Mouse (Mus musculus): ENCODE data around the gene Tmem156. TPM values are rescaled to one million over a fixed set of nuclear protein-coding genes. Genes with fewer than 3 reads are reported as not detected.

The Tmem156 gene
- 0.26 and 0.71 TPM in 2 replicates for polyA plus RNA-seq (2015; fragmentation: Nextera tagmentation; extraction: Ambion mirVana)

DNA sequence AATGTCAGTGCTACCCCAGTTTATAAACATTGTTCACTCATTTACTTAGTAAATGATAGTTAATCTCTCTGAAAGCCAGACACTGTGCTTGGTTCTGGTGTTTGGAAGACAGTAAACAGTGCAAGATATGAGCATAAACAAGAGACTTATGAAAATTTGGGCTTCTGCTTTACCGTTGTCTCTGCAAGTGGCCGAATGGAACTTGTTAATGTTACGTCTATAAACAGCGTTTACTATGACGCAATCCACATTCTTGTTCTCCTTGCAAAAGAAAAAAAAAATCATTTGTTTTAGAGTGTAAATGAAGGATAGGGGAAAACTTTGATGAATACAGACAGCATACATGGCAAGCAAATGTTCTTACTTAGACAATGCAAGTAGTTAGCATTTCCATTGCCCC lies at the start of gene Tmem156:
Gene Tmem156, minus strand, starts transcription at position 212 of the 400 bp plus-strand sequence.
- no peaks in the 10 kb centered on the region for H3K36me3 ChIP-seq (ENCODE audit: control insufficient read depth, insufficient read depth)
- no peaks in the 10 kb centered on the region for H3K27me3 ChIP-seq (ENCODE audit: control insufficient read depth, insufficient read depth, low read length)
- no peak within 1 kb of the TSS for H3K27ac ChIP-seq (ENCODE audit: low read length)
- peak within 1 kb of the TSS; percentile 4; the same call in 1 of the 2 replicates for H3K4me3 ChIP-seq (ENCODE audit: low read length)
- no peak within 1 kb of the TSS for H3K9ac ChIP-seq (ENCODE audit: low read length)
- WGBS, result 68% methylated on average over 5 of the region's 5 CpGs
- no peaks in the 10 kb centered on the region for H3K4me1 ChIP-seq (ENCODE audit: control insufficient read depth, insufficient read depth, low read length)
- H3K4me2 ChIP-seq (ENCODE audit: low read depth, low read length), result no peak within 1 kb of the TSS
- H3K9me3 ChIP-seq (replicated peaks; ENCODE audit: control insufficient read depth, low read length), result no peaks in the 10 kb centered on the region
- ATAC-seq (replicated peaks; ENCODE audit: extremely low read depth, insufficient read depth, low FRiP score), result no peak

DNA sequence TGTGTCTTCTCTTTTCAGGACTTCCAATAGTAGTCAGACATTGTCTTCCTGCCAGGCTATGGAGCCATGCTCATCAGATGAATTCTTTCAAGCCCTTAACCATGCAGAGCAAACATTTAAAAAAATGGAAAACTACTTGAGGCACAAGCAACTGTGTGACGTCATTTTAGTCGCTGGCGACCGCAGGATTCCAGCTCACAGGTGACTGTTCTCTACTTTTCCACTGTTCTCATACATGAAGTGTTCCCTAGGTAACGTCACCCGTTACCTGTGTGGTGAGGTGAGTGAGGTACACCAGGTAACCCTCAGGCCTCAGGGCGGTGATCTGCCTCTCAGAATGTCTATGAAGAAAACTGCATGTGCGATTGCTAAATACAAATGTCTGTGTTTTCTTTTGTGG lies 49.3 kb upstream of the Tmem156 start:
- Histone ChIP-seq H3K4me3 (ENCODE audit: low read length) (no peak overlapping the region), H3K36me3 (ENCODE audit: control insufficient read depth, insufficient read depth) (peaks cover 8% of the 10 kb centered on the region), H3K9me3 (replicated peaks; ENCODE audit: control insufficient read depth, low read length) (no peaks in the 10 kb centered on the region), H3K4me1 (ENCODE audit: control insufficient read depth, insufficient read depth, low read length) (no peaks in the 10 kb centered on the region), H3K9ac (ENCODE audit: low read length) (no peak overlapping the region), H3K27ac (ENCODE audit: low read length) (no peak overlapping the region), H3K27me3 (ENCODE audit: control insufficient read depth, insufficient read depth, low read length) (no peaks in the 10 kb centered on the region), H3K4me2 (ENCODE audit: low read depth, low read length) (no peak overlapping the region)
- ATAC-seq (replicated peaks; ENCODE audit: extremely low read depth, insufficient read depth, low FRiP score), result no peak
- 82% methylated on average over 8 of the region's 8 CpGs for WGBS

DNA sequence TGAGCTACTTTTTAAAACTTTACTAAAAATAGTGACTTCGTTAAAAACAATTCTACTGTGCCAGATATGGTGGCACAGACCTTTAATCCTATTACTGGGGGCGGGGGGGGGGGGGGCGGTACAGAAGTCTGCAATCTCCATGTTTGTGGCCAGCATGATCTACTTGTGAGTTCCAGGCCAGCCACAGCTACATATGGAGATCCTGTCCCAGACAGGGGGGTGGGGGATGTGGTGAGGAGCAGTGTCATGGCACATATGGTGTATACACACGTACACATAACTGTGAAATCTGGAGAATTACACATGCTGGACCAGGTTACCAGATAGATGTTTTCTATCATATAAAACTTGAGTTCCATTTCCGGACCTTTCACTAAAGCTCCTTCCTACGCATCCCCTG lies 45.1 kb upstream of the Tmem156 start:
- Histone ChIP-seq H3K4me2 (ENCODE audit: low read depth, low read length) (no peak overlapping the region), H3K9me3 (replicated peaks; ENCODE audit: control insufficient read depth, low read length) (no peaks in the 10 kb centered on the region), H3K9ac (ENCODE audit: low read length) (no peak overlapping the region), H3K27me3 (ENCODE audit: control insufficient read depth, insufficient read depth, low read length) (no peaks in the 10 kb centered on the region), H3K4me1 (ENCODE audit: control insufficient read depth, insufficient read depth, low read length) (no peaks in the 10 kb centered on the region), H3K36me3 (ENCODE audit: control insufficient read depth, insufficient read depth) (no peaks in the 10 kb centered on the region), H3K4me3 (ENCODE audit: low read length) (no peak overlapping the region), H3K27ac (ENCODE audit: low read length) (no peak overlapping the region)
- 79% methylated on average over 6 of the region's 6 CpGs for WGBS
- no peak for ATAC-seq (replicated peaks; ENCODE audit: extremely low read depth, insufficient read depth, low FRiP score)

DNA sequence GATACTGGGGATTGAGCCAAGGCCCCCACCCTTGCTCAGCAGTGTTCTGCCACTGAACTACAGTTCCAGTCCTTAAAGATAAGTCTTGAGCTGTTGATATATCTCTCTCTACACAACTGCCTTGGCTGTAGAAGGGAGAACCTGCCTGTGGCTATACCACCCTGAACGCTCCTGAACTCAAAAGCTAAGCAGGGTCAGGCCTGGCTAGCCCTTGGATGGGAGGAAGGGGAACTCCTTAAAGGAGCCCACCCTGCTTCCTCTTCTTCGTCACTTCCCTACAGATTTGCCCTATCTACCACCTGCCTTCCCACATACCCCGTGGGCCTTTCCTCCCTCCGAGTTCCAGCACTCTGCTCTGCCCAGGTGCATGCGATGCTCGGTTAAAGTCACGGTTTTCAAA lies 44.2 kb upstream of the Tmem156 start:
- no peaks in the 10 kb centered on the region for H3K27me3 ChIP-seq (ENCODE audit: control insufficient read depth, insufficient read depth, low read length)
- H3K9me3 ChIP-seq (replicated peaks; ENCODE audit: control insufficient read depth, low read length), result no peaks in the 10 kb centered on the region
- no peak overlapping the region for H3K27ac ChIP-seq (ENCODE audit: low read length)
- H3K36me3 ChIP-seq (ENCODE audit: control insufficient read depth, insufficient read depth), result no peaks in the 10 kb centered on the region
- H3K4me3 ChIP-seq (ENCODE audit: low read length), result no peak overlapping the region
- no peak overlapping the region for H3K9ac ChIP-seq (ENCODE audit: low read length)
- H3K4me2 ChIP-seq (ENCODE audit: low read depth, low read length), result no peak overlapping the region
- 78% methylated on average over 7 of the region's 7 CpGs for WGBS
- no peak for ATAC-seq (replicated peaks; ENCODE audit: extremely low read depth, insufficient read depth, low FRiP score)
- H3K4me1 ChIP-seq (ENCODE audit: control insufficient read depth, insufficient read depth, low read length), result peaks cover 3% of the 10 kb centered on the region; the same call in 1 of the 2 replicates

DNA sequence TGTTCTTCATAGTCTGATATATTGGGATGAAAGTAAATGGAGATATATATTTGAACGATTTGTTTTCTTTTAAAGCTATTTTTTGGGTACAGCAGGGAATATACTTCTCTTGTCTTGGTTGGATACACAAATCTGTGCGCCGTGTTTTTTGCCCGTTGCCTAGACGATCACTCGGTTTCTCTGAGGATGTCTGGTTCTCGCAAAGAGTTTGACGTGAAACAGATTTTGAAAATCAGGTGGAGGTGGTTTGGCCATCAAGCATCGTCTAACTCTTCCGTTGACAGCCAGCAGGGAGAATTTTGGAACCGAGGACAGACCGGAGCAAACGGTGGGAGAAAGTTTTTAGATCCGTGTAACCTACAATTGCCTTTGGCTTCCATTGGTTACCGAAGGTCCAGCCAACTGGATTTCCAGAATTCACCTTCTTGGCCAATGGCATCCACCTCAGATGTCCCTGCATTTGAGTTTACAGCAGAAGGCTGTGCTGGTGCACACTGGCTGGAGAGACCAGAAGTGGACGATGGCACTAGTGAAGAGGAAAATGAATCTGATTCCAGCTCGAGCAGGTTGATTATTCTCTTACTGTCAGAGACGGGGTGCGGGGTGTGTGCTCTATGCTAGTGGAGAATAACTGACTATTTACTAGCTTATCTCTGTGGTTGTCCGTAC lies 39.4 kb upstream of the Tmem156 start:
- no peak overlapping the region for H3K27ac ChIP-seq (ENCODE audit: low read length)
- peak overlapping the region; percentile 81 for H3K4me2 ChIP-seq (ENCODE audit: low read depth, low read length)
- 28% methylated on average over 20 of the region's 20 CpGs for WGBS
- peak overlapping the region; percentile 56 for H3K4me3 ChIP-seq (ENCODE audit: low read length)
- H3K9ac ChIP-seq (ENCODE audit: low read length), result peak overlapping the region; percentile 67
- no peak for ATAC-seq (replicated peaks; ENCODE audit: extremely low read depth, insufficient read depth, low FRiP score)
- no peaks in the 10 kb centered on the region for H3K9me3 ChIP-seq (replicated peaks; ENCODE audit: control insufficient read depth, low read length)
- no peaks in the 10 kb centered on the region for H3K27me3 ChIP-seq (ENCODE audit: control insufficient read depth, insufficient read depth, low read length)
- H3K4me1 ChIP-seq (ENCODE audit: control insufficient read depth, insufficient read depth, low read length), result peaks cover 3% of the 10 kb centered on the region
- no peaks in the 10 kb centered on the region for H3K36me3 ChIP-seq (ENCODE audit: control insufficient read depth, insufficient read depth)

DNA sequence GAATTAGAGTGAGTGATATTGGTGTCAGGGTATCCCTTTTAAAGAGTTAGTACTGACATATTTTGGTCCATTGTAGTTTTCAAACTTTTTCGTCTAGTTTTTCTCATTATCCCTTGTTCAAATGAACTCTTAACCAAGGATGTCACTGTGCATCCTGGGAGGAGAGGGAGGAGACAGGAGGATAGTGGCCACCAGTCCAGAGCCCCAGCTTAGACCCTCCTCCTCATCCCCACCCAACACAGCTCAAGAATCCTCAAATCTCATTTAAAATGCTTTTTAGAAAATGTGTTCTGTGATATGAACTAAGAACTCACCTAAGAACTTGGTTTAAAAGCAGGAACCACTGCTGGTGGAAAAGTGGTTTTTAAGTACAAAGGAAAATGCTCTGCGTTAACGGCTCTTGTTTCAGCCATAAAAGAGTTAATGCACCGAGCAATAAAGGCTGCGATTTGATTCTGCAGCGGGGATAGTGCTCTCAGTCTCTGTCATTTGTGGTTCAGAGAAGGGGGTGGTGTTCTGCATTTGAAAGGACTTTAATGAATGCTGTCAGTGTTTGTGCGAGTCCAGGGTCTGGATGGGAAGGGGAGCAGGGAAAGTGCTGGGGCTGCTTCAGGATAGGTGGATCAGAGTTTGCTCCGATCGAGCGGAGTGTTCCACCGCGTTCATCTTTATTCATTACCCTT lies 38.7 kb upstream of the Tmem156 start:
- 22% methylated on average over 12 of the region's 12 CpGs for WGBS
- Histone ChIP-seq H3K4me1 (ENCODE audit: control insufficient read depth, insufficient read depth, low read length) (peaks cover 3% of the 10 kb centered on the region), H3K4me3 (ENCODE audit: low read length) (peak overlapping the region; percentile 56), H3K27me3 (ENCODE audit: control insufficient read depth, insufficient read depth, low read length) (no peaks in the 10 kb centered on the region), H3K27ac (ENCODE audit: low read length) (no peak overlapping the region), H3K9ac (ENCODE audit: low read length) (peak overlapping the region; percentile 67), H3K9me3 (replicated peaks; ENCODE audit: control insufficient read depth, low read length) (no peaks in the 10 kb centered on the region), H3K36me3 (ENCODE audit: control insufficient read depth, insufficient read depth) (no peaks in the 10 kb centered on the region), H3K4me2 (ENCODE audit: low read depth, low read length) (peak overlapping the region; percentile 81)
- no peak for ATAC-seq (replicated peaks; ENCODE audit: extremely low read depth, insufficient read depth, low FRiP score)

DNA sequence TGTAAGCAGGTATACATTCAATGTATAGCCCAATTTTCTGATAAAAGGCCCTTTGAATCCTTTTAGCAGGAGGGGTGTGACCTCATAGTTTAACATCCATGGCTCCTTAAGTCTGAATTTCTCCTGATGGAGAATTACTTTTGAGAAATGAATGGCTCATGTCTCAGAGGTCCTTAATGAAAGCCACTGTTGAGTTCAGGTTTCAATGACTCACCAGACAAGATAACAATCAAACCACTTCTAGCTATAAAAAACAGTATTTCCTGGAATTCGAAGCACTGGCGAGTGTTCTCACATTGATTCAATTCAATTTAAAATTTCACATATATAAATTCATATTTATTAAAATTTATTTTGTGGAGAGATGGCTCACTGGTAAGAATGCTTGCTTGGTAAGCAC lies 36.5 kb upstream of the Tmem156 start:
- no peak overlapping the region for H3K27ac ChIP-seq (ENCODE audit: low read length)
- no peaks in the 10 kb centered on the region for H3K9me3 ChIP-seq (replicated peaks; ENCODE audit: control insufficient read depth, low read length)
- no peak overlapping the region for H3K9ac ChIP-seq (ENCODE audit: low read length)
- H3K27me3 ChIP-seq (ENCODE audit: control insufficient read depth, insufficient read depth, low read length), result no peaks in the 10 kb centered on the region
- no peak for ATAC-seq (replicated peaks; ENCODE audit: extremely low read depth, insufficient read depth, low FRiP score)
- H3K36me3 ChIP-seq (ENCODE audit: control insufficient read depth, insufficient read depth), result no peaks in the 10 kb centered on the region
- 76% methylated on average over 2 of the region's 2 CpGs for WGBS
- no peak overlapping the region for H3K4me3 ChIP-seq (ENCODE audit: low read length)
- peaks cover 3% of the 10 kb centered on the region for H3K4me1 ChIP-seq (ENCODE audit: control insufficient read depth, insufficient read depth, low read length)
- no peak overlapping the region for H3K4me2 ChIP-seq (ENCODE audit: low read depth, low read length)

DNA sequence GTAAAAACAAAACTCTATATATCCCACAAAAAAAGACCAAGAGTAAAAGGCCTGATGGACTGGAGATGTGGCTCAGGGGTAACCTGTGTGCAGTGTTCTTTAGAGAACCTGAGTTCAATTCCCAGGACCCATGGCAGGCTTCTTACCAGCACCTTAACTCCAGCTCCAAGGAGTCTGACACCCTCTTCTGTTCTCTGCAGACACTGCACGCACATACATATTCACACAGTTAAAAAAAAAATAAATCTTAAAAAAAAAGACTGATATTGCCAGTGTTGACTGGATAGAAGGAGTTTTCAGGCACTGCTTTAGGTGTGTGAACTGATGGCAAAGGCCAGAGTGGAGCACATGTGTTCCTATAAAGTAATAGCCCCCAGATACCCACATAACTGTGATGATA lies 34.2 kb upstream of the Tmem156 start:
- Histone ChIP-seq H3K27ac (ENCODE audit: low read length) (no peak overlapping the region), H3K4me3 (ENCODE audit: low read length) (no peak overlapping the region), H3K9ac (ENCODE audit: low read length) (no peak overlapping the region), H3K9me3 (replicated peaks; ENCODE audit: control insufficient read depth, low read length) (no peaks in the 10 kb centered on the region), H3K4me2 (ENCODE audit: low read depth, low read length) (no peak overlapping the region), H3K27me3 (ENCODE audit: control insufficient read depth, insufficient read depth, low read length) (no peaks in the 10 kb centered on the region), H3K36me3 (ENCODE audit: control insufficient read depth, insufficient read depth) (no peaks in the 10 kb centered on the region), H3K4me1 (ENCODE audit: control insufficient read depth, insufficient read depth, low read length) (peaks cover 3% of the 10 kb centered on the region; the same call in 1 of the 2 replicates)
- ATAC-seq (replicated peaks; ENCODE audit: extremely low read depth, insufficient read depth, low FRiP score), result no peak
- 94% methylated on average over 1 of the region's 1 CpGs for WGBS

DNA sequence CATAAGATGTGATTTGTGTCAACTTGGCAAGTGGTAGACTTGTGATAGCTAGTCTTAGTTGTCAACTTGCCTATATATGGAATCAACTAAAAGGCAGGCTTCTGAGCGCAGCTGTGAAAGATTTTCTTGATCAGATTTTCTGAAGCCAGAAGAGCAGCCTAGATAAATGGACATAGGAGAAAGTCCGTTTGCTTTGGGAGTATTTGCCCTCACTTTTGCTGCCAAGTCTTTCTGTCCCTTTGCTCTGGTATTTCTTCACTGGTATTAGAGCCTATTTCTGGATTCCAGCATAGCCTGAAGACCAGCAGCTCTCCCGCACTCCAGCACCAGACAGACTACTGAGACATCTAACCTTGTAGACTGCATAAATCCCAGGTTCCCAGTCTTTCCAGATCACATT lies 30.7 kb upstream of the Tmem156 start:
- no peak for ATAC-seq (replicated peaks; ENCODE audit: extremely low read depth, insufficient read depth, low FRiP score)
- Histone ChIP-seq H3K27me3 (ENCODE audit: control insufficient read depth, insufficient read depth, low read length) (no peaks in the 10 kb centered on the region), H3K27ac (ENCODE audit: low read length) (no peak overlapping the region), H3K4me3 (ENCODE audit: low read length) (no peak overlapping the region), H3K36me3 (ENCODE audit: control insufficient read depth, insufficient read depth) (no peaks in the 10 kb centered on the region), H3K9me3 (replicated peaks; ENCODE audit: control insufficient read depth, low read length) (no peaks in the 10 kb centered on the region), H3K4me1 (ENCODE audit: control insufficient read depth, insufficient read depth, low read length) (0 out of 2 replicates have a peak, but pooled peaks cover 3% of the 10 kb centered on the region), H3K9ac (ENCODE audit: low read length) (no peak overlapping the region), H3K4me2 (ENCODE audit: low read depth, low read length) (no peak overlapping the region)
- 53% methylated on average over 3 of the region's 3 CpGs for WGBS

All from heart, embryonic 16.5 days (tissue).